Mouse (Mus musculus) hindbrain, embryonic 14.5 days (tissue): ENCODE data around the gene Fbxl17. TPM values are rescaled to one million over a fixed set of nuclear protein-coding genes. Genes with fewer than 3 reads are reported as not detected.

Experiments
- ATAC-seq: fragments of 200-750 bp; cut with Nextera tagmentation; 2 replicates; pipeline ENCODE4 v1.8.0; 2017; ENCODE audit warnings: moderate number of reproducible peaks, mild to moderate bottlenecking, moderate TSS enrichment, moderate library complexity; ENCODE audit not compliant: low FRiP score
- DNase-seq: peaks from one replicate; pipeline ENCODE4 v3.0.0-alpha.2; 2015; ENCODE audit warnings: low spot score
- H3K27ac ChIP-seq: fragments of 300-500 bp; sonication (generic); 2 replicates; pipeline ENCODE4 v1.5.1; 2014; ENCODE audit warnings: mild to moderate bottlenecking, moderate library complexity
- H3K27me3 ChIP-seq: fragments of 300-500 bp; sonication (generic); 2 replicates; pipeline ENCODE4 v1.6.1; 2014; ENCODE audit warnings: mild to moderate bottlenecking, low read length, mixed read lengths; ENCODE audit not compliant: control insufficient read depth, insufficient read depth
- H3K36me3 ChIP-seq: fragments of 300-500 bp; sonication (generic); replicated peaks from 2 replicates; pipeline ENCODE4 v1.6.1; 2014; ENCODE audit not compliant: control insufficient read depth, insufficient read depth
- H3K4me1 ChIP-seq: fragments of 300-500 bp; sonication (generic); replicated peaks from 2 replicates; pipeline ENCODE4 v1.6.1; 2014; ENCODE audit warnings: antibody characterized with exemption, low read length, mixed read lengths; ENCODE audit not compliant: control insufficient read depth, insufficient read depth
- H3K4me2 ChIP-seq: fragments of 300-500 bp; sonication (generic); replicated peaks from 2 replicates; pipeline ENCODE4 v1.6.1; 2014; ENCODE audit warnings: mild to moderate bottlenecking, moderate library complexity
- H3K4me3 ChIP-seq: fragments of 300-500 bp; sonication (generic); replicated peaks from 2 replicates; pipeline ENCODE4 v1.5.1; 2014; ENCODE audit warnings: mild to moderate bottlenecking, low read length
- H3K9ac ChIP-seq: fragments of 300-500 bp; sonication (generic); 2 replicates; pipeline ENCODE4 v1.6.1; 2014
- H3K9me3 ChIP-seq: fragments of 300-500 bp; sonication (generic); 2 replicates; pipeline ENCODE4 v1.6.1; 2016; ENCODE audit warnings: low read length; ENCODE audit not compliant: control insufficient read depth
- WGBS: fragments of 180-500 bp; shearing (Covaris S2); extraction: QIAGEN DNeasy Blood & Tissue Kit; methylation state at CpG from one replicate; pipeline ENCODE4 v1.1.7; 2014; 5-methylcytosine and 5-hydroxymethylcytosine counted together
- polyA plus RNA-seq: library from polyadenylated mRNA; unstranded; fragments of >200 nt; fragmentation: Nextera tagmentation; extraction: Ambion mirVana; gene quantifications from 2 replicates; pipeline ENCODE4 v1.2.1, GENCODE M21; 2014

The Fbxl17 gene
- polyA plus RNA-seq, 1 experiment from 2014 or later = 14.5 TPM

- Histone ChIP-seq H3K36me3 (no peaks in the 10 kb centered on the region), H3K27ac (no peak overlapping the region), H3K4me2 (no peak overlapping the region), H3K9me3 (no peaks in the 10 kb centered on the region), H3K4me1 (no peaks in the 10 kb centered on the region), H3K27me3 (no peaks in the 10 kb centered on the region), H3K9ac (no peak overlapping the region), H3K4me3 (no peak overlapping the region)
- 91% methylated on average over 2 of the region's 2 CpGs for WGBS
- DNase-seq (no peak), ATAC-seq (no peak)
Observed at GRCm38 (mm10) chr17:63328888-63329287, 170.9 kb downstream of the Fbxl17 start.

- H3K9me3 ChIP-seq = no peaks in the 10 kb centered on the region
- H3K4me2 ChIP-seq = no peak overlapping the region
- H3K9ac ChIP-seq = no peak overlapping the region
- ATAC-seq (no peak), DNase-seq (no peak)
- no peaks in the 10 kb centered on the region for H3K36me3 ChIP-seq
- 0 out of 2 replicates have a peak, but pooled peaks cover 3% of the 10 kb centered on the region for H3K4me1 ChIP-seq
- no peaks in the 10 kb centered on the region for H3K27me3 ChIP-seq
- no peak overlapping the region for H3K27ac ChIP-seq
- 88% methylated on average over 5 of the region's 5 CpGs for WGBS
- H3K4me3 ChIP-seq = no peak overlapping the region
Observed at GRCm38 (mm10) chr17:63326227-63326626, 173.6 kb downstream of the Fbxl17 start.

GRCm38 (mm10) chr17:63324672-63325071 lies 175.1 kb downstream of the Fbxl17 start:
- H3K9me3 ChIP-seq = no peaks in the 10 kb centered on the region
- no peak overlapping the region for H3K4me3 ChIP-seq
- H3K27ac ChIP-seq = no peak overlapping the region
- no peak for ATAC-seq
- H3K4me1 ChIP-seq = 0 out of 2 replicates have a peak, but pooled peaks cover 5% of the 10 kb centered on the region
- H3K36me3 ChIP-seq = no peaks in the 10 kb centered on the region
- no peak for DNase-seq
- 90% methylated on average over 2 of the region's 2 CpGs for WGBS
- no peak overlapping the region for H3K9ac ChIP-seq
- no peaks in the 10 kb centered on the region for H3K27me3 ChIP-seq
- no peak overlapping the region for H3K4me2 ChIP-seq

- Histone ChIP-seq H3K9me3 (no peaks in the 10 kb centered on the region), H3K4me3 (no peak overlapping the region), H3K27me3 (no peaks in the 10 kb centered on the region), H3K36me3 (no peaks in the 10 kb centered on the region), H3K4me1 (0 out of 2 replicates have a peak, but pooled peaks cover 5% of the 10 kb centered on the region), H3K9ac (no peak overlapping the region), H3K27ac (no peak overlapping the region), H3K4me2 (no peak overlapping the region)
- ATAC-seq (peak; percentile 78; the same call in 1 of the 2 replicates), DNase-seq (peak; percentile 80)
- 39% methylated on average over 2 of the region's 2 CpGs for WGBS
Observed at GRCm38 (mm10) chr17:63324039-63324438, 175.8 kb downstream of the Fbxl17 start.

- H3K4me1 ChIP-seq = 0 out of 2 replicates have a peak, but pooled peaks cover 5% of the 10 kb centered on the region
Observed at GRCm38 (mm10) chr17:63322846-63323245, 177.0 kb downstream of the Fbxl17 start.

GRCm38 (mm10) chr17:63321290-63321689 lies 178.5 kb downstream of the Fbxl17 start:
- Histone ChIP-seq H3K27me3 (no peaks in the 10 kb centered on the region), H3K4me1 (0 out of 2 replicates have a peak, but pooled peaks cover 8% of the 10 kb centered on the region), H3K27ac (no peak overlapping the region), H3K4me3 (no peak overlapping the region), H3K9me3 (no peaks in the 10 kb centered on the region), H3K9ac (no peak overlapping the region), H3K4me2 (no peak overlapping the region), H3K36me3 (no peaks in the 10 kb centered on the region)
- ATAC-seq = no peak
- 24% methylated on average over 4 of the region's 5 CpGs for WGBS
- no peak for DNase-seq

More at GRCm38 (mm10) chr17:63322846-63323245, 177.0 kb downstream of the Fbxl17 start:
- no peak overlapping the region for H3K4me3 ChIP-seq
- no peaks in the 10 kb centered on the region for H3K9me3 ChIP-seq
- ATAC-seq (peak; percentile 40; the same call in 1 of the 2 replicates), DNase-seq (no peak)
- no peak overlapping the region for H3K9ac ChIP-seq
- no peaks in the 10 kb centered on the region for H3K36me3 ChIP-seq
- 85% methylated on average over 7 of the region's 7 CpGs for WGBS
- H3K27ac ChIP-seq = no peak overlapping the region
- no peaks in the 10 kb centered on the region for H3K27me3 ChIP-seq
- no peak overlapping the region for H3K4me2 ChIP-seq

- no peak overlapping the region for H3K4me3 ChIP-seq
- no peak overlapping the region for H3K27ac ChIP-seq
- no peaks in the 10 kb centered on the region for H3K9me3 ChIP-seq
- no peak overlapping the region for H3K9ac ChIP-seq
- H3K27me3 ChIP-seq = no peaks in the 10 kb centered on the region
- H3K4me2 ChIP-seq = no peak overlapping the region
- DNase-seq = no peak
- ATAC-seq = no peak
- H3K4me1 ChIP-seq = 0 out of 2 replicates have a peak, but pooled peaks cover 8% of the 10 kb centered on the region
- WGBS = 65% methylated on average over 7 of the region's 7 CpGs
- no peaks in the 10 kb centered on the region for H3K36me3 ChIP-seq
Observed at GRCm38 (mm10) chr17:63317518-63317917, 182.3 kb downstream of the Fbxl17 start.

GRCm38 (mm10) chr17:63315646-63316480 lies 184.0 kb downstream of the Fbxl17 start:
- Histone ChIP-seq H3K4me3 (no peak overlapping the region), H3K9me3 (no peaks in the 10 kb centered on the region), H3K4me2 (no peak overlapping the region), H3K4me1 (0 out of 2 replicates have a peak, but pooled peaks cover 3% of the 10 kb centered on the region), H3K27ac (no peak overlapping the region), H3K36me3 (no peaks in the 10 kb centered on the region), H3K9ac (no peak overlapping the region), H3K27me3 (no peaks in the 10 kb centered on the region)
- DNase-seq (no peak), ATAC-seq (no peak)
- 83% methylated on average over 12 of the region's 12 CpGs for WGBS

GRCm38 (mm10) chr17:63312804-63313203 lies 187.0 kb downstream of the Fbxl17 start:
- no peak overlapping the region for H3K4me2 ChIP-seq
- no peaks in the 10 kb centered on the region for H3K9me3 ChIP-seq
- H3K27me3 ChIP-seq = no peaks in the 10 kb centered on the region
- DNase-seq (no peak), ATAC-seq (no peak)
- no peak overlapping the region for H3K4me3 ChIP-seq
- H3K4me1 ChIP-seq = peaks cover 11% of the 10 kb centered on the region; the same call in 1 of the 2 replicates
- no peak overlapping the region for H3K27ac ChIP-seq
- H3K36me3 ChIP-seq = no peaks in the 10 kb centered on the region
- H3K9ac ChIP-seq = no peak overlapping the region
- WGBS = 95% methylated on average over 3 of the region's 3 CpGs
